Mouse (Mus musculus) lung, embryonic 16.5 days (tissue): ENCODE data around the gene Prkcb. TPM values are rescaled to one million over a fixed set of nuclear protein-coding genes. Genes with fewer than 3 reads are reported as not detected.
A peak's percentile ranks its signal among the peaks of the same experiment; 100 is the strongest.

ENCODE experiments used
- ATAC-seq: fragments of 200-750 bp; cut with Nextera tagmentation; 2 replicates; pipeline ENCODE4 v1.8.0; 2017; ENCODE audit warnings: low read depth, mild to moderate bottlenecking, moderate library complexity
- H3K27ac ChIP-seq: fragments of 300-500 bp; sonication (generic); 2 replicates; pipeline ENCODE4 v1.5.1; 2014; ENCODE audit warnings: mild to moderate bottlenecking, control low read depth, low read length
- H3K27me3 ChIP-seq: fragments of 300-500 bp; sonication (generic); 2 replicates; pipeline ENCODE4 v1.6.1; 2014; ENCODE audit warnings: low read depth, low read length, mixed read lengths; ENCODE audit not compliant: control insufficient read depth, insufficient read depth
- H3K36me3 ChIP-seq: fragments of 300-500 bp; sonication (generic); 2 replicates; pipeline ENCODE4 v1.6.1; 2014; ENCODE audit warnings: low read length; ENCODE audit not compliant: control insufficient read depth, insufficient read depth
- H3K4me1 ChIP-seq: fragments of 300-500 bp; sonication (generic); replicated peaks from 2 replicates; pipeline ENCODE4 v1.6.1; 2014; ENCODE audit warnings: low read length, mixed read lengths; ENCODE audit not compliant: control insufficient read depth, insufficient read depth
- H3K4me2 ChIP-seq: fragments of 300-500 bp; sonication (generic); 2 replicates; pipeline ENCODE4 v1.6.1; 2014; ENCODE audit warnings: low read depth, low read length, control low read depth
- H3K4me3 ChIP-seq: fragments of 300-500 bp; sonication (generic); 2 replicates; pipeline ENCODE4 v1.5.1; 2014; ENCODE audit warnings: mild to moderate bottlenecking, low read length, control low read depth
- H3K9ac ChIP-seq: fragments of 300-500 bp; sonication (generic); 2 replicates; pipeline ENCODE4 v1.6.1; 2014; ENCODE audit warnings: low read length, control low read depth
- H3K9me3 ChIP-seq: fragments of 300-500 bp; sonication (generic); 2 replicates; pipeline ENCODE4 v1.6.1; 2016; ENCODE audit warnings: low read length; ENCODE audit not compliant: control insufficient read depth
- WGBS: fragments of 180-500 bp; shearing (Covaris S2); extraction: QIAGEN DNeasy Blood & Tissue Kit; methylation state at CpG from one replicate; pipeline ENCODE4 v1.1.7; 2014; 5-methylcytosine and 5-hydroxymethylcytosine counted together
- polyA plus RNA-seq: library from polyadenylated mRNA; unstranded; fragments of >200 nt; fragmentation: Nextera tagmentation; extraction: Ambion mirVana; gene quantifications from 2 replicates; pipeline ENCODE4 v1.2.1, GENCODE M21; 2015

Prkcb gene
- polyA plus RNA-seq, 1 experiment from 2014 or later, result 4.1 TPM

DNA sequence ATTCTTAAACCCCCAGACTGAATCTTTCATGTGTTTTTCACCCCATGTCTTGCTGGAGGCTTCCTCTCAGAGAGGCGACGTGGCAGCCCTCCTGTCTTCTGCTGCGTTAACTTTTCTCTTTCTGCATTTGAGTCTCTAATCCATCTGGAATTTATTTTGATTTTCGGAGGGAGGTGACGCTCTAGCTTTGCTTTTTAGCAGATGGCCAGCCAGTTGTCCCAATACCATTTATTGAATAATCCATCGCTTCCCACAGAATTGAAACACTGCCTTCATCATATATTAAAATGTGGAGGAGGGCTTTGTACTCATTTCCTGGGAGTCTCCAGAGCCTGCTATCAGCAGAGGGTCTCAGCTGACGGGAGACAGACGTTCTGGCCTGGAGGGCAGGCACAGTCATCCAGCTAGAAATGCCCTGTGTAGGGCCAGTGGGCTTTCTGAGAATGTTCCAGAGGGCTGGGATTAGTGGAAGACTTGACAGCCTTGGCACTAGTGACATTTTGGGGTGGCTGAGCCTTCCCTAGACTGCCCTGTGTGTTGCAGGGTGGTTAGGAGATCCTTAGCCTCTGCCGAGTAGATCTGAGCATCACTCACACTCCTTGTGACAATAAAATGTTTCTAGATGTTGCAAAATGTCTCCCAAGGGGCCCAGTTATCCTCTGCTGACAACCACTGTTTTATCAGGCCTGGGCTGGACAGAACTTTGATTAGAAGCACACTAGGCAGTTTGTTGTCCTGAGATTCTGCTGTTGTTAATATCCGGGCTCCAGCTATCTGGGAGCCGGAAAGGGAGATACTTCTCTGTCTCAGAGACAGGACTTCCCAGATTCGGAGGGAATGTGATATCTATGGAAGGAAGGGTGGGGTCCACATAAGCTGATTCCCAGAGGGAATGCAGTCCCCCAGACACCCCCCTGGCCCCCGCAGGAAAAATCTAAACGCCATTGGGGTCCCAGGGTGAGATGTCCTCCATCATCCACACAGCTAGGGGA is 58.0 kb downstream of the Prkcb start:
- Histone ChIP-seq H3K9me3 (no peaks in the 10 kb centered on the region), H3K4me1 (0 out of 2 replicates have a peak, but pooled peaks cover 2% of the 10 kb centered on the region), H3K9ac (no peak overlapping the region), H3K4me2 (no peak overlapping the region), H3K27me3 (no peaks in the 10 kb centered on the region), H3K4me3 (no peak overlapping the region), H3K27ac (no peak overlapping the region), H3K36me3 (no peaks in the 10 kb centered on the region)
- 55% methylated on average over 14 of the region's 14 CpGs for WGBS
- no peak for ATAC-seq

DNA sequence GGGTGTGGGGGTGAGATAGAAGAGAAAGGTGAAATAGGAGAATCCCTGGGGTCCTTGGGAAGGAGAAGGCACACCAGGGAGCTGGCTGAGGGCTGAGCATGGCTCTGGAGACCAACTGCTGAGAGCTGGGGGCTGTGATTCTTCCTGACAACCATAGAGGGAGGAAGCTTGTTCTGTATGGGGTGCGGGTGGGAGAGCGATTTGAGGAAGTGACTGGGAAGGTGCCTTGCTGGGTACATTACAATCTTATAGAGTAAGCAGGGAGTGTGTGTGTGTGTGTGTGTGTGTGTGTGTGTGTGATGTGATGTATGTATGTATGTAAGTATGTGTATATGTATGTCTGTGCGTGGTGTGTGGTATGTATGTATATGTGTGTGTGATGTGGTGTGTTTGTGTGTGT is 58.9 kb downstream of the Prkcb start:
- H3K36me3 ChIP-seq, result no peaks in the 10 kb centered on the region
- H3K27ac ChIP-seq, result no peak overlapping the region
- H3K9ac ChIP-seq, result no peak overlapping the region
- H3K4me2 ChIP-seq, result no peak overlapping the region
- H3K27me3 ChIP-seq, result no peaks in the 10 kb centered on the region
- 72% methylated on average over 3 of the region's 3 CpGs for WGBS
- H3K4me3 ChIP-seq, result no peak overlapping the region
- no peaks in the 10 kb centered on the region for H3K9me3 ChIP-seq
- 0 out of 2 replicates have a peak, but pooled peaks cover 2% of the 10 kb centered on the region for H3K4me1 ChIP-seq
- ATAC-seq, result no peak

DNA sequence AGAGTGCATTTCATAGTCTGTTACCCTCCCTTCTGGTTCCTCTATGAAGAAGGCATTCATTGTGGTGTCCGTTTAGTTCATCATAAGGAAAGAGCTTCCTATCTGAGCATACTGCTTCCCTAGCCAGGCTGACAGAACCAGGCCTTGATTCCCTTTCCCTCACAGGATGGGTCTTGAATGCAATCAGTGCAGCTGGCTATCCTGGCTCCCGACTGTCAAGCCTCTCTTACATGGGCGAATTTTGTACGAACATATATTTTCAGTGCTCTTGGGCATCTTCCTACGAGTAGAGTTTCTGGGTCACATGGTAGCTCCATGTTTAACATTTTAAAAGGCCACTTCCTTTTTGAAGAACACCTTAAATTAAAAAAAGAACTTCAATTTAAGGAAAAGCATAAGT is 61.4 kb downstream of the Prkcb start:
- WGBS, result 87% methylated on average over 5 of the region's 5 CpGs
- H3K27me3 ChIP-seq, result no peaks in the 10 kb centered on the region
- H3K4me2 ChIP-seq, result no peak overlapping the region
- no peak overlapping the region for H3K9ac ChIP-seq
- no peaks in the 10 kb centered on the region for H3K9me3 ChIP-seq
- no peak for ATAC-seq
- H3K4me3 ChIP-seq, result no peak overlapping the region
- H3K36me3 ChIP-seq, result no peaks in the 10 kb centered on the region
- H3K27ac ChIP-seq, result no peak overlapping the region
- H3K4me1 ChIP-seq, result 0 out of 2 replicates have a peak, but pooled peaks cover under 1% of the 10 kb centered on the region

DNA sequence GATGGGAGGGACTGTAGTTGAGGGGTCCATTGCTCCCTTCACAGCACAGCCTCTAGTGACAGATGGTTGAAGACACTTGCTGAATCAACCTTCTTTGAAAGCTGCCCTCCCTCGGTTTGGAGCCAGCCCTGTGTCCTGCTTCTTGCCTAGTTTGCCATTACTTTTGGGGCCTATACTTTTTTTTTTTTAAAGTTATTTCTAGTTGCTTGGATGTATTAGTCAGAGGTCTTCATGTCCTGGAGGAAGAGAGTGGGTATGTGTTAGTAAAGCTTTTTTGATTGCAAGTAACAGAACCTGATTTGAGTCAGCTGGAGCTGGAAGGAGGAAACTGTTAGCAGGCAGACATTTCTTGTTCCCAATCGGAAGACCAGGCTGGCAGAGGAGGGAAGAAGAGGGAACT is 62.2 kb downstream of the Prkcb start:
- WGBS, result 67% methylated on average over 2 of the region's 2 CpGs
- no peaks in the 10 kb centered on the region for H3K9me3 ChIP-seq
- no peaks in the 10 kb centered on the region for H3K36me3 ChIP-seq
- no peak overlapping the region for H3K27ac ChIP-seq
- no peak overlapping the region for H3K4me3 ChIP-seq
- no peak overlapping the region for H3K9ac ChIP-seq
- H3K27me3 ChIP-seq, result no peaks in the 10 kb centered on the region
- H3K4me1 ChIP-seq, result no peaks in the 10 kb centered on the region
- no peak overlapping the region for H3K4me2 ChIP-seq
- no peak for ATAC-seq

DNA sequence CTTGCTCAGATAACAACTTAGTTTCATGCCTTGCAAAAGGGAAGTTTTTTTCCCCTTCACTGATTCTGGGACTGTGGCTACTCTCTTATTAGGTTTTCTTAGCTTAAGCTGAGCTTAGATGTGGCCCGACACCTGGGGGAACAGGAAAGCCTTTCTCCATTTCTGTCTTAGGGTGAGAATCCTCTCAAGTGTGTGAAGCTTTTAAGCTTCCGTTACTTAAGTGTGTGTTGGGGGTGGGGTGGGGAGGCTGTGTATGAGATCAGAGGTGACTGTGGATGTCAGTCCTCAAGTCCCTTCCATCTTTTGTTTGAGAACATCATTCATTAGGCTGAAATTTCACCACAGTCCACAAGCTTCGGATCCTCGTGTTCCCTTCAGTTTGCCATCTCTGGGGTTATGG is 63.3 kb downstream of the Prkcb start:
- no peak for ATAC-seq

DNA sequence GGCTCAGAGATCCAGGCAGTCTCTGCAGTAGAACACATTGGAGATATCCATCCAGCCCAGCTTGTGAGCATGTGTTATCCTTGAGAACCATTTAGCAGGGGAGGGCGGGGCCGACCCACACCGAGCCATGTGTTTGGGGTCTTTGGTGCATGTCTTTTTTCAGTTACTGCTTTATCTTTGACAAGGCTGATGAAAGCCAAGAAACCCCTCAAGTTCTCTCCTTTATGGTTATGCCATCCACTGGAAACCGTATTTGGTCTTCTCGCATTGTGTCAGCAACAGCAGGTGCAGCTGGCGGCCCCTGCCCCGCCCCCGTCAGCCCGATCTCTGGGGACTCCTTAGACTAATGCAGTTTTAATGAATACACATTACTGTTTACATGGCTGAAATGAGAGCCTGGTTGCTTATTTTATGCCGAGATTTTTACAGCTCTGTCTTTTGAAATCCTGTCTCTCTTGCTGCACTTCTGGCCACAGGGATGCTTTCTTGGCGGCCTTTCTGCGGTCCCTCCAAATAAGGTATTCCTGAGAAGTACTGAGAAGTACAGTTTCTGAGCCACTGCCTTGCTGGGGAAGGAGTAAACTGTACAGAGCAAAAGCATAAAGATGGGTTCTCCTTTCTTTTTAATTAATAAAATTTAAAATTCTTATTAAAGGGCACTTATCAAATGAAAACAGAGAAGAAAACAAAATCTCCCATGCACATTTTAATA is 64.2 kb downstream of the Prkcb start:
- H3K27me3 ChIP-seq, result no peaks in the 10 kb centered on the region
- no peak for ATAC-seq

More for the DNA sequence above, 63.3 kb downstream of the Prkcb start:
- Histone ChIP-seq H3K9me3 (no peaks in the 10 kb centered on the region), H3K27ac (no peak overlapping the region), H3K4me2 (no peak overlapping the region), H3K9ac (no peak overlapping the region), H3K4me1 (no peaks in the 10 kb centered on the region), H3K4me3 (no peak overlapping the region), H3K36me3 (no peaks in the 10 kb centered on the region), H3K27me3 (no peaks in the 10 kb centered on the region)
- WGBS, result 66% methylated on average over 4 of the region's 4 CpGs

DNA sequence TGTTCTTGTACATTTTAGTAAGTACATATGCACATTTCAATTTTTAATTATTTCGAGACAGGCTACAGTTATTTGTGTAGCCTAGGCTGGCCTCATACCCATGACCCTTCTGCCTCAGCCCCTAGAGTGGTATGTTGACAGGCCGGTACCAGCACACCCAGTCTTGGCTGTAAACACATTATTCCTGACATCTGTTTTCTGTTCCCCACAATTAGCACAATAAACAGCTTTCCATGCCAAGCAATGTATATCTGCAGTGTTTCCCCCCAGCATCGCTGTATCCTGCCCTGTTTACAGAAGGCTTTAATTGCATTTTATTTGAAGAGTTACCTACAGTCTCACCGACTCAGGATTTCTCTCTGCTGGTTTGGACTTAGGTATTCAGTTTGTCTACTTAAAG is 64.8 kb downstream of the Prkcb start:
- Histone ChIP-seq H3K27me3 (no peaks in the 10 kb centered on the region), H3K4me3 (no peak overlapping the region), H3K27ac (no peak overlapping the region), H3K4me1 (no peaks in the 10 kb centered on the region), H3K36me3 (no peaks in the 10 kb centered on the region), H3K4me2 (no peak overlapping the region), H3K9ac (no peak overlapping the region), H3K9me3 (no peaks in the 10 kb centered on the region)
- ATAC-seq, result 0 out of 2 replicates have a peak, but pooled peaks have one; percentile 26
- 52% methylated on average over 4 of the region's 4 CpGs for WGBS

More for the DNA sequence above, 64.2 kb downstream of the Prkcb start:
- Histone ChIP-seq H3K27ac (no peak overlapping the region), H3K9ac (no peak overlapping the region), H3K36me3 (no peaks in the 10 kb centered on the region), H3K4me1 (no peaks in the 10 kb centered on the region), H3K9me3 (no peaks in the 10 kb centered on the region), H3K4me2 (no peak overlapping the region), H3K4me3 (no peak overlapping the region)
- WGBS, result 64% methylated on average over 12 of the region's 12 CpGs

DNA sequence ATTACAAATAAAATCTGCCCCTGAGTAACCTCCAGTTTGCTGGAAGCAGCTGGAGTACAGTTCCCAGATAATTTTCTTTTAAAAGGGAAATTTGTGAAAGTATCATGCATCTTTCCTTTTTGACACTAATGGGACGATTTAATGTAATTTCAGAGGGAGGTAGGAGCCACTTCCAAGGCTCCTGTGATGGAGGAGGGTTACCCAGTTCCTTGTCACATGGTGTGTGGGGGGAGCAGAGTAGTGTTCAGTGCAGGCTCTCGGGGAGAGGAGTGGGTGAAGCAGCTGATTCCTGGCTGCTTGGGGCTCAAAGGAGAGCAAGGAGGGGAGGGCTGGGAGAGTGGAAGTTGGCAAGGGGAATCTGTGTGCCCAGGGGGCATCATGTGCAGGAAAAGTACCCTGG is 68.4 kb downstream of the Prkcb start:
- H3K9ac ChIP-seq, result no peak overlapping the region
- H3K9me3 ChIP-seq, result no peaks in the 10 kb centered on the region
- no peak overlapping the region for H3K27ac ChIP-seq
- H3K4me2 ChIP-seq, result no peak overlapping the region
- WGBS, result 29% methylated on average over 2 of the region's 2 CpGs
- no peak for ATAC-seq
- no peaks in the 10 kb centered on the region for H3K4me1 ChIP-seq
- no peak overlapping the region for H3K4me3 ChIP-seq
- H3K36me3 ChIP-seq, result no peaks in the 10 kb centered on the region
- no peaks in the 10 kb centered on the region for H3K27me3 ChIP-seq

DNA sequence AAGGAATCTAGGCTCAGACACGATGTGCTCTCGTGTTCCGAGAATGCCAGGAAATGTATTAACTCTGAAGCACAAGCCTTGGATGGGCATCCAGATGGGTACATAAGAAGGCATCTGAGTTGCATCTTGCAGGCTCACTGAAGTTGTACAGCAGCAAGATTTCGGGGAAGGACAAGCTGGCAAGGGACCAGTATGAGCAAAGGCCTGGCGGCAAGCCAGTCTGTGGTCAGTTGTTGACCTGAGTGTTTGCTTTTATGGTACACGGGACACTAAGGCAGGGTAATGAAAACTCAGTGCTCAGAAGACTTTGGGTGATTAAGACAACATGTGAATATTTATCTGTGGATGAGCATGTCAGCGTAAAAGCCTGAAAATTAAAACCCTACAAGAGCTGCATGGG is 69.3 kb downstream of the Prkcb start:
- H3K9ac ChIP-seq, result no peak overlapping the region
- H3K4me2 ChIP-seq, result no peak overlapping the region
- 68% methylated on average over 7 of the region's 7 CpGs for WGBS
- H3K27me3 ChIP-seq, result no peaks in the 10 kb centered on the region
- no peaks in the 10 kb centered on the region for H3K9me3 ChIP-seq
- H3K27ac ChIP-seq, result no peak overlapping the region
- H3K36me3 ChIP-seq, result no peaks in the 10 kb centered on the region
- no peaks in the 10 kb centered on the region for H3K4me1 ChIP-seq
- no peak for ATAC-seq
- H3K4me3 ChIP-seq, result no peak overlapping the region
